Mouse (Mus musculus): ENCODE results near the gene Tmem125. TPM values are rescaled to one million over a fixed set of nuclear protein-coding genes. Genes with fewer than 3 reads are reported as not detected.
"Not testable (repeated sequence)": the region's sequence is repeated elsewhere in the genome, so short reads cannot be mapped to it uniquely, and the experiment has no call there.

The Tmem125 gene
- polyA plus RNA-seq, 1 experiment from 2014 or later = 0.11 TPM

GRCm38 (mm10) chr4:118568709-118569108, 24.9 kb upstream of the Tmem125 start:
- ATAC-seq (ENCODE audit: low FRiP score) = no peak
- no peak overlapping the region for H3K27ac ChIP-seq (ENCODE audit: low read depth, low read length)
- no peak overlapping the region for H3K4me2 ChIP-seq
- H3K4me3 ChIP-seq (ENCODE audit: low read depth, low read length) = no peak overlapping the region
- H3K4me1 ChIP-seq (ENCODE audit: control insufficient read depth, insufficient read depth, low read length) = no peaks in the 10 kb centered on the region
- peak; percentile 8 for DNase-seq (ENCODE audit: low spot score, missing footprints)
- H3K9me3 ChIP-seq (ENCODE audit: control insufficient read depth, low read length) = no peaks in the 10 kb centered on the region
- no peaks in the 10 kb centered on the region for H3K27me3 ChIP-seq (ENCODE audit: control insufficient read depth, insufficient read depth, low read length)
- H3K9ac ChIP-seq (ENCODE audit: low read length) = no peak overlapping the region
- no peaks in the 10 kb centered on the region for H3K36me3 ChIP-seq (ENCODE audit: control insufficient read depth, insufficient read depth, low read length)
- 77% methylated on average over 10 of the region's 10 CpGs for WGBS

DNA sequence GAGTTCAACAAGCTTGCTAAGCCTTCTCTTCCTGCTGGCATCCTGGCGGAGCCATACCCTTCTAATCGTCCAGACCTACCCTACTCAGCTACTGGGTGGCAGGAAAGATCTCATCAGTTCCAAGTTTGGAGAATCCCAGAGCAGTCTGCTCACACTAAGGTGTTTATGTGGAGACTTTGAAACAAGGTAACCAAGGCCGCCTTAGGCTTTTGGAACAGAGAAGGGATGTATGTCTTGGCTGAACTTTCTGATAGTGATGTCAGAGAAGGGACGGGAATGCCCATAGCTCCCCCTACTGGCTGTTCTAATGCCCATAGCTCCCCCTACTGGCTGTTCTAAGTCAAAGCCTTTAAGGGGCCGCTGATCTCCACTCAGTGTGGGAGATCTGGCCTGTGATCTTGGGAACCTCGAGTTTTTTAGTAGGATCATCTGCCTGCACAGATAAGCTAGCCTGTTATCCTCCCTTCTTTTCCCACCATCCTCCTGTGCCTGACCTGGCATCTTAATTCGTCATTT, 22.4 kb upstream of the Tmem125 start:
- ATAC-seq (ENCODE audit: low FRiP score) = no peak

DNA sequence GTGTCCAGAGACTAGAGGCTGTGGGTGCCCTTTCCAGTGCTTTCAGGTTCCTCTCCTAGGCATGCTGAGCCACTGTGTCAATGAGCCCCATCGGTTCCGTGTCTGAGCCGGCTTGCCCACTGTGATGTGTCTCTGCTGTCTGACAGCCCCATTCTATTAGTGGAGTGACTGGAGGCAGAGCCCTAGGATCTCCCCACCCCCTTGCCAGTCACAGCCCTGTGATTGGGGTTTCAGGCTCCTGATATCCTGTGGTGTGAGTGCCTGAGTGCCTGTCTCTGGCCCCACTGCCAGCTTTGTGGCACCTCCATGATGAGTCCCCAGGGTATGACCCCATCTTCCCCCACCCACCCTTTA, 21.1 kb upstream of the Tmem125 start:
- H3K4me2 ChIP-seq = no peak overlapping the region
- ATAC-seq (ENCODE audit: low FRiP score) (peak; percentile 51; the same call in 1 of the 2 replicates), DNase-seq (ENCODE audit: low spot score, missing footprints) (peak; percentile 83)
- H3K36me3 ChIP-seq (ENCODE audit: control insufficient read depth, insufficient read depth, low read length) = no peaks in the 10 kb centered on the region
- H3K27ac ChIP-seq (ENCODE audit: low read depth, low read length) = no peak overlapping the region
- no peak overlapping the region for H3K4me3 ChIP-seq (ENCODE audit: low read depth, low read length)
- H3K27me3 ChIP-seq (ENCODE audit: control insufficient read depth, insufficient read depth, low read length) = no peaks in the 10 kb centered on the region
- no peak overlapping the region for H3K9ac ChIP-seq (ENCODE audit: low read length)
- H3K9me3 ChIP-seq (ENCODE audit: control insufficient read depth, low read length) = no peaks in the 10 kb centered on the region
- 11% methylated on average over 3 of the region's 3 CpGs for WGBS
- H3K4me1 ChIP-seq (ENCODE audit: control insufficient read depth, insufficient read depth, low read length) = no peaks in the 10 kb centered on the region

More for the DNA sequence above, 22.4 kb upstream of the Tmem125 start:
- Histone ChIP-seq H3K4me3 (ENCODE audit: low read depth, low read length) (no peak overlapping the region), H3K27ac (ENCODE audit: low read depth, low read length) (no peak overlapping the region), H3K36me3 (ENCODE audit: control insufficient read depth, insufficient read depth, low read length) (no peaks in the 10 kb centered on the region), H3K4me2 (no peak overlapping the region), H3K9ac (ENCODE audit: low read length) (no peak overlapping the region), H3K4me1 (ENCODE audit: control insufficient read depth, insufficient read depth, low read length) (no peaks in the 10 kb centered on the region), H3K9me3 (ENCODE audit: control insufficient read depth, low read length) (no peaks in the 10 kb centered on the region), H3K27me3 (ENCODE audit: control insufficient read depth, insufficient read depth, low read length) (no peaks in the 10 kb centered on the region)
- DNase-seq (ENCODE audit: low spot score, missing footprints) = peak; percentile 90
- WGBS = 36% methylated on average over 7 of the region's 7 CpGs

DNA sequence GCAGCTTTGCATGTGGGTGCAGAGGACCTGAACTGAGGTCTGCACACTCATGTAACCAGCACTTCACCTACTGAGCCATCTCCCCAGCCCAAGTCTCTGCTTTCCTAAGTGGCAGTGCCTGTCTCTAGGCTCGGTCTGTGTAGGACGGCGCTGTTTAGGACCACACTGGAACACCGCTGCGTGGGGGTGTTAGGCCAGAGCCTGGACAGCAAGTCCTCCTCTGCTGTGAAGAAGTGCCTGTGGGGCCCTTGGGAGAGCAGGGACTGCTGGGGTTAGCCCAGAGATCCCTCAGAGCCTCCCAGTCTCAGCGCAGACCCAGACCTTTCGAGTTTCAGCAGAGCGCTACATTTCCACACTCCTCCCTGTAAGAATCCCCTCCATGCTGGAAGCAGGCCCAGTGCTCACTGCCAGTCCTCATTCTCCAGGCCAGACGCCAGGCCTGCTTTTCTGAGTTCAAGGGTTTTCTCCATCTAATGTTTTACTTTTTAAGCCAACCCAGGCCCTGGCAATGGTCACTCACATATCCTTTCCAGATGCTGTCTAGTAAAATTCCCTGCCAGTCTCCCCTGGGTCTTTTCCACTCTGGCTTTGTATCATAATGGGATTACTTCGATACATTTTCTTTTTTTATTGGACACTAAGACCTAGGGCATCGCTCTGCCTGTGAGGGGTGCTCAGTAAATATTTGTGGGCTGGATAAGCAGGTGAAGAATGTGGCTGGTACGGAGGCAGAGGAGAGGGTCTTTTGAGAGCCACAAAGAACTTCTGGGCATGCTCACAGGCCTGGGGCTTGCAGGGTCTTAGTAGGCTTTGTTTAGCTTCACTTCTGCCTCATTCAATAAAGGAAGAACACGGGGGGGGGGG, 20.4 kb upstream of the Tmem125 start:
- no peak overlapping the region for H3K4me3 ChIP-seq (ENCODE audit: low read depth, low read length)
- no peak overlapping the region; the same call in 1 of the 2 replicates for H3K27ac ChIP-seq (ENCODE audit: low read depth, low read length)
- 71% methylated on average over 13 of the region's 13 CpGs for WGBS
- no peaks in the 10 kb centered on the region for H3K9me3 ChIP-seq (ENCODE audit: control insufficient read depth, low read length)
- no peaks in the 10 kb centered on the region for H3K27me3 ChIP-seq (ENCODE audit: control insufficient read depth, insufficient read depth, low read length)
- DNase-seq (ENCODE audit: low spot score, missing footprints) (peak; percentile 83), ATAC-seq (ENCODE audit: low FRiP score) (peak; percentile 33; the same call in 1 of the 2 replicates)
- no peaks in the 10 kb centered on the region for H3K4me1 ChIP-seq (ENCODE audit: control insufficient read depth, insufficient read depth, low read length)
- no peak overlapping the region for H3K9ac ChIP-seq (ENCODE audit: low read length)
- no peak overlapping the region for H3K4me2 ChIP-seq
- no peaks in the 10 kb centered on the region for H3K36me3 ChIP-seq (ENCODE audit: control insufficient read depth, insufficient read depth, low read length)

DNA sequence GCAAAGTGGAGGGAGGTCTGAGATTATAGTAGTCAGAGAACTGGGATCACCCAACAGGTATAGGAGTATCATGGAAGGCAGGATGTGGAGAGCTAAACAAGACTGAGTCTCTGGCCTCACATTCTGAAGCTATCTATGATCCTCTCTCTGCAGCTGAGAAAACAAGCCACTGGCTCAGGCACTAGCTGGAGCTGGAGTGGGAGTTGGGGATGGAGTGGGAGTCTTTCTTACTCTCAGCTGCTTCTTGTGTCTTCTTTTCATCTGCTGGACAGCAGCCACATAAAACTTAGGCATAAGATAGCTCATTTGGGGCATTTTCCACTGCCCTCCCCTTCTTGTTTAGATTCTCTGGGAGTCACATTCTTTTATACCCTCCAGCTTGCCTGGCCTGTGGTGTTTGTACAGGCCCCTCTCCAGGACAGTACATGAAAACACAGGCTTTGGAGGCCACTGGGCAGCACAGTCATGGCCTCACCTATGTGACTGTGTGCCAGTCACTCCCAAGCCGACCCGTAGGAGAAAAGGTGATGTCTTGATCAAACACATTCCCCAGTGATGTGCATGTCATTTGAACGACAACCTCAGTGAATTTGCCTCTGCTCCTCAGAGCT, 9.3 kb upstream of the Tmem125 start:
- no peak for ATAC-seq (ENCODE audit: low FRiP score)
- H3K9me3 ChIP-seq (ENCODE audit: control insufficient read depth, low read length) = no peaks in the 10 kb centered on the region
- no peaks in the 10 kb centered on the region for H3K4me1 ChIP-seq (ENCODE audit: control insufficient read depth, insufficient read depth, low read length)
- no peak overlapping the region for H3K4me2 ChIP-seq
- H3K36me3 ChIP-seq (ENCODE audit: control insufficient read depth, insufficient read depth, low read length) = no peaks in the 10 kb centered on the region
- no peak overlapping the region for H3K4me3 ChIP-seq (ENCODE audit: low read depth, low read length)
- peak; percentile 73 for DNase-seq (ENCODE audit: low spot score, missing footprints)
- H3K27me3 ChIP-seq (ENCODE audit: control insufficient read depth, insufficient read depth, low read length) = no peaks in the 10 kb centered on the region
- no peak overlapping the region for H3K27ac ChIP-seq (ENCODE audit: low read depth, low read length)
- H3K9ac ChIP-seq (ENCODE audit: low read length) = no peak overlapping the region
- WGBS = 83% methylated on average over 3 of the region's 3 CpGs

GRCm38 (mm10) chr4:118548130-118548480, 4.3 kb upstream of the Tmem125 start:
- not testable (repeated sequence) for ATAC-seq (ENCODE audit: low FRiP score); H3K27ac ChIP-seq (ENCODE audit: low read depth, low read length); H3K36me3 ChIP-seq (ENCODE audit: control insufficient read depth, insufficient read depth, low read length); H3K9me3 ChIP-seq (ENCODE audit: control insufficient read depth, low read length); H3K9ac ChIP-seq (ENCODE audit: low read length); H3K4me1 ChIP-seq (ENCODE audit: control insufficient read depth, insufficient read depth, low read length); H3K27me3 ChIP-seq (ENCODE audit: control insufficient read depth, insufficient read depth, low read length); H3K4me3 ChIP-seq (ENCODE audit: low read depth, low read length); H3K4me2 ChIP-seq
- peak; percentile 88 for DNase-seq (ENCODE audit: low spot score, missing footprints)
- WGBS = 87% methylated on average over 10 of the region's 10 CpGs

DNA sequence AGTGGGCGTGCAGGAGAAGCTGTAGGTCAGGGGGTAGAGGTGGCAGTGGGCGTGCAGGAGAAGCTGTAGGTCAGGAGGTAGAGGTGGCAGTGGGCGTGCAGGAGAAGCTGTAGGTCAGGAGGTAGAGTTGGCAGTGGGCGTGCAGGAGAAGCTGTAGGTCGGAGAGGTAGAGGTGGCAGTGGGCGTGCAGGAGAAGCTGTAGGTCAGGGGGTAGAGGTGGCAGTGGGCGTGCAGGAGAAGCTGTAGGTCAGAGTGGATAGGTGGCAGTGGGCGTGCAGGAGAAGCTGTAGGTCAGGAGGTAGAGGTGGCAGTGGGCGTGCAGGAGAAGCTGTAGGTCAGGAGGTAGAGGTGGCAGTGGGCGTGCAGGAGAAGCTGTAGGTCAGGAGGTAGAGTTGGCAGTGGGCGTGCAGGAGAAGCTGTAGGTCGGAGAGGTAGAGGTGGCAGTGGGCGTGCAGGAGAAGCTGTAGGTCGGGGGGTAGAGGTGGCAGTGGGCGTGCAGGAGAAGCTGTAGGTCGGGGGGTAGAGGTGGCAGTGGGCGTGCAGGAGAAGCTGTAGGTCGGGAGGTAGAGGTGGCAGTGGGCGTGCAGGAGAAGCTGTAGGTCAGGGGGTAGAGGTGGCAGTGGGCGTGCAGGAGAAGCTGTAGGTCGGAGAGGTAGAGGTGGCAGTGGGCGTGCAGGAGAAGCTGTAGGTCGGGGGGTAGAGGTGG, 3.7 kb upstream of the Tmem125 start:
- H3K9me3 ChIP-seq (ENCODE audit: control insufficient read depth, low read length); H3K4me1 ChIP-seq (ENCODE audit: control insufficient read depth, insufficient read depth, low read length); DNase-seq (ENCODE audit: low spot score, missing footprints); H3K4me3 ChIP-seq (ENCODE audit: low read depth, low read length); H3K36me3 ChIP-seq (ENCODE audit: control insufficient read depth, insufficient read depth, low read length); ATAC-seq (ENCODE audit: low FRiP score); H3K9ac ChIP-seq (ENCODE audit: low read length); H3K27me3 ChIP-seq (ENCODE audit: control insufficient read depth, insufficient read depth, low read length); H3K4me2 ChIP-seq; H3K27ac ChIP-seq (ENCODE audit: low read depth, low read length): not testable (repeated sequence)
- WGBS = 92% methylated on average over 22 of the region's 23 CpGs

- DNase-seq (ENCODE audit: low spot score, missing footprints) = peak; percentile 82
- H3K27ac ChIP-seq (ENCODE audit: low read depth, low read length) = no peak overlapping the region
- no peaks in the 10 kb centered on the region for H3K9me3 ChIP-seq (ENCODE audit: control insufficient read depth, low read length)
- WGBS = 74% methylated on average over 14 of the region's 14 CpGs
- H3K9ac ChIP-seq (ENCODE audit: low read length) = no peak overlapping the region
- H3K27me3 ChIP-seq (ENCODE audit: control insufficient read depth, insufficient read depth, low read length) = no peaks in the 10 kb centered on the region; the same call in 1 of the 2 replicates
- H3K36me3 ChIP-seq (ENCODE audit: control insufficient read depth, insufficient read depth, low read length) = no peaks in the 10 kb centered on the region
- H3K4me1 ChIP-seq (ENCODE audit: control insufficient read depth, insufficient read depth, low read length) = peaks cover 12% of the 10 kb centered on the region; the same call in 1 of the 2 replicates
- no peak for ATAC-seq (ENCODE audit: low FRiP score)
- no peak overlapping the region for H3K4me3 ChIP-seq (ENCODE audit: low read depth, low read length)
- H3K4me2 ChIP-seq = no peak overlapping the region
Observed at GRCm38 (mm10) chr4:118544441-118545127, 740 bp upstream of the Tmem125 start.

All from midbrain, embryonic 11.5 days (tissue).